Mouse (Mus musculus) spleen, adult 2 months (tissue): Measurements from ENCODE around the gene Cyp39a1.

Source experiments
- CTCF ChIP-seq: fragments of 200-500 bp; IDR thresholded peaks from 2 replicates; pipeline ENCODE4 v1.5.1; 2011; ENCODE audit warnings: mild to moderate bottlenecking, inconsistent platforms; ENCODE audit not compliant: insufficient read depth, insufficient read length, insufficient replicate concordance; ENCODE audit errors: extremely low read depth
- POLR2A ChIP-seq: fragments of 200-500 bp; IDR thresholded peaks from 2 replicates; pipeline ENCODE4 v1.6.1; 2011; ENCODE audit warnings: low read depth, low read length, inconsistent platforms

- TF ChIP-seq CTCF, result no peak
- TF ChIP-seq POLR2A, result no peak
Measured at GRCm38 (mm10) chr17:43645136-43645535, 22.1 kb upstream of the Cyp39a1 start.
